Mouse (Mus musculus): ENCODE data around the gene Gtf2h3. TPM values are rescaled to one million over a fixed set of nuclear protein-coding genes. Genes with fewer than 3 reads are reported as not detected.
"Not testable (repeated sequence)": the region's sequence is repeated elsewhere in the genome, so short reads cannot be mapped to it uniquely, and the experiment has no call there.

Gtf2h3 gene
- polyA plus RNA-seq, 1 experiment = not detected

DNA sequence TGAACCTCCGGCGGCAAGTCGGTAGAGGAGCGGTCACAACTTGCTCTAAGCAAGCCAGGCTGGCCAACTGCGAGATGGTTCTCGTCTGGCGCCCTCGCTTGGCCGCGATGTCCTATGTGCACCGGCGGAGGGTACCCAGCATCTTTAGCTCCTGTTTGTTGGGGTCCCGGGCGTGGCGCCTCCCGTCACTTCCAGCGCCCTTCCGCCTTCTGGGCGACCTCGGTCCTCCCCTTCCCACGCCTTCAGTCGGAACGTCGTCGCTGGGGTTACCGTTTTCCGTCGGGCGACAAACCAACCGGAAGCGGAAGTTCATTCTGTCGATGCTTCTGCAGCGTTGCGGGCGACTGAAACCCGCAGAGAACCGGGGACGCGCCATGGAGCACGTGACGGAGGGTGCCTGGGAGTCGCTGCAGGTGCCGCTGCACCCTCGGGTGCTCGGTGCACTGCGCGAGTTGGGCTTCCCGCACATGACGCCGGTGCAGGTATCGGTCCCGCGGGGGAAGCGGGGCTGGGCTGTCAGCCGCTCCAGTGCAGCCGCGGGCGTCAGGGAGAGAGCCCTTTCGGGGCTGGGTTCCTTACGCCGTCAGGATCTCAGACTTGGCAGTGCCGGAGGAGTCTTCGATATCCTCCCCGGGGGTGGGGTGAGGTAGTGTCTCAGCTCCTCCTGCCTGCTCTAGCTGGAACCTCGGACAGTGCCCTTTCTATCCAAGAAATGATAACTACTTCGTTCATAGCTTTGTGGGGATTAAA lies 26.2 kb upstream of the Gtf2h3 start, which contains the start of gene Ddx55:
Gene Ddx55 (plus strand): TSS at position 307 of the 750 bp plus-strand sequence.
- peak within 1 kb of the TSS; percentile 86 for H3K4me3 ChIP-seq (ENCODE audit: insufficient read depth, low read depth, low read length)
- WGBS = under 1% methylated on average over 66 of the region's 66 CpGs
- peak; percentile 72; the same call in 1 of the 2 replicates for TF ChIP-seq POLR2A (IDR thresholded peaks at IDR 0.05; ENCODE audit: insufficient read depth, low read depth, low read length)
- no peak for TF ChIP-seq CTCF (IDR thresholded peaks at IDR 0.05; ENCODE audit: insufficient read depth, low read depth, low read length)
- H3K4me1 ChIP-seq (ENCODE audit: control insufficient read depth, insufficient read depth, low read length) = peaks cover 2% of the 10 kb centered on the region; the same call in 1 of the 2 replicates
- peak within 1 kb of the TSS; percentile 56; the same call in 1 of the 2 replicates for H3K27ac ChIP-seq (ENCODE audit: insufficient read depth, low read depth, low read length)

DNA sequence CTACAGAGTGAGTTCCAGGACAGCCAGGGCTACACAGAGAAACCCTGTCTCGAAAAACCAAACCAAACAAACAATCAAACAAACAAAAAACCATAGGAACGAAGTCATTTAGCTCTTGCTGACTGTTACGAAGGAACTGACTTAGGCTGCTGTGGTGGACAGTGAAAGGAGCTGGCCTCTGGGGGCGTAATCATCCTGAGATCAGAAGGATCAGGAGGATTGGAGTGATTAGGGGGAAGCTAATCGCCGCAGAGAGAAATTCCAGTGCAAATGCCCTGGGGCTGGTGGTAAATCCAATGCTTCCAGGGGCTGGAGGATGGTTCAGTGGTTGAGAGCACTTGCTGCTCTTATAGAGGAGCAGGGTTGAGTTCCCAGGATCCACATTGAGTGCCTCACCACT lies 25.3 kb upstream of the Gtf2h3 start:
- TF ChIP-seq POLR2A (IDR thresholded peaks at IDR 0.05; ENCODE audit: insufficient read depth, low read depth, low read length) = no peak
- no peak for TF ChIP-seq CTCF (IDR thresholded peaks at IDR 0.05; ENCODE audit: insufficient read depth, low read depth, low read length)
- 64% methylated on average over 6 of the region's 6 CpGs for WGBS
- peaks cover 2% of the 10 kb centered on the region; the same call in 1 of the 2 replicates for H3K4me1 ChIP-seq (ENCODE audit: control insufficient read depth, insufficient read depth, low read length)
- no peak overlapping the region for H3K4me3 ChIP-seq (ENCODE audit: insufficient read depth, low read depth, low read length)
- no peak overlapping the region for H3K27ac ChIP-seq (ENCODE audit: insufficient read depth, low read depth, low read length)

DNA sequence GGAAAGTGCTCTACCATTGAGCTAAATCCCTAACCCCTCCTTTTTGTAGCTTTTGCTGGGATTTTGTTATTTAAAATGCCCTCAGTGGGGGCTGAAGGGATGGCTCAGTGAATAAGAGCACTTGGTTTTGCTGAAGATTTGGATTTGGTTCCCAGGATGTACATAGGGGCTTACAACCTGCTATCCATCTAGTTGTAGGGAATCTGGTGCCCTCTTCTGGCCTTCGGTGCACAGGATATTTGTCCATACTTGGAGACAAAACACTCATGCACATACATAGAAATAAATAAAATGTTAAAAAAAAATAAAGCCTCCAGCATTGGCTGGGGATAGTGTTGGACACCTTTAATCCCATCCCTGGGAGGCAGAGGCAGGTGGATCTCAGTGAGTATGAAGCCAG lies 23.8 kb upstream of the Gtf2h3 start:
- peaks cover 2% of the 10 kb centered on the region; the same call in 1 of the 2 replicates for H3K4me1 ChIP-seq (ENCODE audit: control insufficient read depth, insufficient read depth, low read length)

DNA sequence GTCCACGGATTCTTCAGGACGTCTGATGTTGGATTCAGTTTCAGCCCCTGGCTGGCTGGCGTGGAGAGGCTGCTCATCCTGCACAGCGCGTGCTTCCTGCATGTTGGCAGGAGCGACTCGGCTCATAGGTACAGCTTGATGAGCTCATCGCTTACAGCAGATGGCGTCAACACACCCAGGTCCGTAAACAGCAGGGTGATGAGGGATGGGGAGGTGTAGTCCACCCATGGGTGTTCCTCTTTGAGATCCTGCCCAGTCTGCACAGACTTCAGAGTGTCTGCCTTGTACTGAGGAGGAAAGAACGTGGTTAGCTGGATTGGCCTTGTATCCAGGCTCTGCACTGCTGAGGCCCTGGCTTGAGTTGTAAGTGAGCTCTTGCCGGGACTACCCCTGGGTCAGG lies 7.9 kb upstream of the Gtf2h3 start:
- WGBS = 84% methylated on average over 12 of the region's 12 CpGs
- H3K27ac ChIP-seq (ENCODE audit: insufficient read depth, low read depth, low read length) = no peak overlapping the region
- H3K4me3 ChIP-seq (ENCODE audit: insufficient read depth, low read depth, low read length) = no peak overlapping the region
- H3K4me1 ChIP-seq (ENCODE audit: control insufficient read depth, insufficient read depth, low read length) = no peaks in the 10 kb centered on the region
- TF ChIP-seq POLR2A (IDR thresholded peaks at IDR 0.05; ENCODE audit: insufficient read depth, low read depth, low read length) = no peak
- TF ChIP-seq CTCF (IDR thresholded peaks at IDR 0.05; ENCODE audit: insufficient read depth, low read depth, low read length) = no peak

More for the DNA sequence above, 23.8 kb upstream of the Gtf2h3 start:
- Histone ChIP-seq H3K27ac (ENCODE audit: insufficient read depth, low read depth, low read length) (no peak overlapping the region), H3K4me3 (ENCODE audit: insufficient read depth, low read depth, low read length) (no peak overlapping the region)
- 73% methylated on average over 1 of the region's 1 CpGs for WGBS
- TF ChIP-seq CTCF (IDR thresholded peaks at IDR 0.05; ENCODE audit: insufficient read depth, low read depth, low read length) (no peak), POLR2A (IDR thresholded peaks at IDR 0.05; ENCODE audit: insufficient read depth, low read depth, low read length) (no peak)

DNA sequence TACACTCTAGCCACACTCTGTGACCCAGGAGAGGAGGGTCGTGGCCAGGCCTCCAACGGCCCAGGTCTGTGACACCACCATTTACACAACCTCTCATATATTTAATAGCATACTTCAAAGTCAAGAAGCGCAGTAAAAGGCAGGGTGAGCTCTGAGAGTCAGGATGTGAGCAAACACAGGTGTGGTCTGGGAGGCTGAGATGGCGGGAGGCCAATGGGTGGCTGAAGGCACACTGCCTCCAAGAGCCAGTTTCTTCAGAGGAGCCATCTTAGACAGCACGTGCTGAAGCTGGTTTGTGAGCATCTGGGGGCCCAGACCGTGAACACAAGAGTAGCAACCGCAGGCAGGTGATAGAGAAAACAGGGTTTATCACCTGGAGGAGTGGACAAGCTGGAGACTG lies 3.5 kb upstream of the Gtf2h3 start:
- peaks cover 9% of the 10 kb centered on the region for H3K4me1 ChIP-seq (ENCODE audit: control insufficient read depth, insufficient read depth, low read length)
- TF ChIP-seq POLR2A (IDR thresholded peaks at IDR 0.05; ENCODE audit: insufficient read depth, low read depth, low read length) (no peak), CTCF (IDR thresholded peaks at IDR 0.05; ENCODE audit: insufficient read depth, low read depth, low read length) (no peak)
- WGBS = 93% methylated on average over 7 of the region's 7 CpGs

DNA sequence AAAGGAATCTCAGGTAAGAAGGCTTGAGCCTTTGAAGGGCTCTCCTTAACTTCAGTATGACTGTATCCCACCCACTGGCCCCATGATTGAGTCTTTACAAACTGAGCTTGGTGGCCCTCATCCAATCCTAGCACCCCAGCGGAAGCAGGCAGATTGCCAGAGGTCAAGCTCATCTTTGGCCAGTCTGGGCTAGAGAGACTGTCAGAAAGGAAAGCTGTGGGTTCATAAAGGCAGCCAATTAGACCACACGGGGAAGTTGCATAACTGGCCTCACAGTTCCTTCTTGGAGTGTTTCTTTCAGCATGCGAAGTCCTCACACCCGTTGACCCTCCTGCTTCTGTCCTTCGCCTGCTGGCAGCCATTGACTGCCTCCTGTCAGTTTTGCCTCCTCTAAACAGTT lies 3.6 kb downstream of the Gtf2h3 start:
- WGBS = 87% methylated on average over 5 of the region's 5 CpGs
- TF ChIP-seq POLR2A (IDR thresholded peaks at IDR 0.05; ENCODE audit: insufficient read depth, low read depth, low read length) (no peak), CTCF (IDR thresholded peaks at IDR 0.05; ENCODE audit: insufficient read depth, low read depth, low read length) (no peak)
- no peak overlapping the region for H3K27ac ChIP-seq (ENCODE audit: insufficient read depth, low read depth, low read length)

More for the DNA sequence above, 3.5 kb upstream of the Gtf2h3 start:
- Histone ChIP-seq H3K27ac (ENCODE audit: insufficient read depth, low read depth, low read length) (no peak overlapping the region), H3K4me3 (ENCODE audit: insufficient read depth, low read depth, low read length) (no peak overlapping the region)

DNA sequence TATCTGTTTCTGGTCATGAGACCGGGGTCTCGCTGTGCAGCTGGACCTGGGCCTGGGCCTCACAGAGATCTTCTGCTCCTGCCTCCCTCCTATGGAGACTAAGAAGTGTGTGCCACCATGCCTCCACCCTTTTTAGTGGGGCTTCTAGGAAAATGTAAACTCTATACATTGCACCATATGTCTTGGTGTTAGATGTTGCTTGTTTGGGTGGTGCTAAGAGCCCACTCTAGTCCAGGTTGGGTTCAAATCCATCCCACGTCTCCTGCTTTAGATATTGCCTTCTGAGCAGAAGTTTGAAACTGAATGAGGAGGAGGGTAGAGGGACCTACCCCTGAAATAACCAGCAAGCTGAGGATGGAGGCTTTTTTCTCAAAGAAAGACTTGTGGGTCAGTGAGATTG lies 13.8 kb downstream of the Gtf2h3 start:
- TF ChIP-seq POLR2A (IDR thresholded peaks at IDR 0.05; ENCODE audit: insufficient read depth, low read depth, low read length) (no peak), CTCF (IDR thresholded peaks at IDR 0.05; ENCODE audit: insufficient read depth, low read depth, low read length) (no peak)
- 98% methylated on average over 3 of the region's 3 CpGs for WGBS

More for the DNA sequence above, 3.6 kb downstream of the Gtf2h3 start:
- peaks cover 5% of the 10 kb centered on the region for H3K4me1 ChIP-seq (ENCODE audit: control insufficient read depth, insufficient read depth, low read length)
- no peak overlapping the region for H3K4me3 ChIP-seq (ENCODE audit: insufficient read depth, low read depth, low read length)

DNA sequence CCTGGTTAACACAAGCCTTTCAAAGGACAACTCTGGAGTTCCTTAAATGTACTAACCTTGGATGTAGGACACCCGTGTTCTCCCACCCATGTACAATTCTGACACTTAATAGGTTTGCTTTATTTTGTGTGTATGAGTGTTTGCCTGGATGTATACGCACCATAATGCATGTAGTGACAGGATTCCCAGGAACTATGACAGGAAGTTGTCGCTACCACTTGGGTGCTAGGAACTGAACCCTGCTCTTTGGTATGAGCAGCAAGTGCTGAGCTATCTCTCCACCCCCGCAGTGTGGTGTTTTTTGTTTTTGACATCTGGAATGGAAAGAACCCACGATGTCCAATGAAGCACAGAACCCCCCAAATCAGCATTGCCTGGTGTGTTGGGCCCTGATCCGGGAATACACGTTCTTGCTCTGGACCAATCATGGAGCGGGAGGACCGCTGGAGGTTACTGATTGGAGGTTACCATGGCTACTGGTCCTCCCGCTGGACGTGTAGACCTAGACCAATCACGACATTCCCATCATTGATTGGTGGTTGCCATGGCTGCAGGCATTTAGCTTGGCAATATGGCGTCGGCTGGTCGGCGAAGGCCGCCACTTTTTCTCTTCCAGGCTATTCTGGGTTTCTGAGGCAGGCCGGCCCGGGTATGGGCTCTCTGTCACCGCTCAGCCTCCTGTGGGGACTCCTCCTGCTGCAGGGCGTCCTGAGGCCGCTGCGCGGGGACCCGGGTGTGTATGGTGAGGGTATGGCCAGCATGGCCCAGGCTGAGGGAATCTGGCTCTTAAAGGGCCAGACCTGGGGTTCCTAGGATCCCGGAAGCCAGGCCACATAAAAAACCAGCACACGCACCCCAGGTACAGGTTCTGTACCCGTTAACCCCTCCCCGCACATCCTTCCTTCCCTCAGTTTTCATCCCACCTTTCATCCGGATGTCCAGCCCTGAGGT lies 19.6 kb downstream of the Gtf2h3 start:
- H3K4me1 ChIP-seq (ENCODE audit: control insufficient read depth, insufficient read depth, low read length) = peaks cover 7% of the 10 kb centered on the region; the same call in 1 of the 2 replicates
- H3K4me3 ChIP-seq (ENCODE audit: insufficient read depth, low read depth, low read length) = peak overlapping the region; percentile 83
- H3K27ac ChIP-seq (ENCODE audit: insufficient read depth, low read depth, low read length) = peak overlapping the region; percentile 79
- WGBS = 3% methylated on average over 30 of the region's 30 CpGs
- TF ChIP-seq CTCF (IDR thresholded peaks at IDR 0.05; ENCODE audit: insufficient read depth, low read depth, low read length) (no peak), POLR2A (IDR thresholded peaks at IDR 0.05; ENCODE audit: insufficient read depth, low read depth, low read length) (peak; percentile 54; the same call in 1 of the 2 replicates)

More for the DNA sequence above, 13.8 kb downstream of the Gtf2h3 start:
- H3K4me3 ChIP-seq (ENCODE audit: insufficient read depth, low read depth, low read length) = no peak overlapping the region
- no peak overlapping the region for H3K27ac ChIP-seq (ENCODE audit: insufficient read depth, low read depth, low read length)
- H3K4me1 ChIP-seq (ENCODE audit: control insufficient read depth, insufficient read depth, low read length) = no peaks in the 10 kb centered on the region

DNA sequence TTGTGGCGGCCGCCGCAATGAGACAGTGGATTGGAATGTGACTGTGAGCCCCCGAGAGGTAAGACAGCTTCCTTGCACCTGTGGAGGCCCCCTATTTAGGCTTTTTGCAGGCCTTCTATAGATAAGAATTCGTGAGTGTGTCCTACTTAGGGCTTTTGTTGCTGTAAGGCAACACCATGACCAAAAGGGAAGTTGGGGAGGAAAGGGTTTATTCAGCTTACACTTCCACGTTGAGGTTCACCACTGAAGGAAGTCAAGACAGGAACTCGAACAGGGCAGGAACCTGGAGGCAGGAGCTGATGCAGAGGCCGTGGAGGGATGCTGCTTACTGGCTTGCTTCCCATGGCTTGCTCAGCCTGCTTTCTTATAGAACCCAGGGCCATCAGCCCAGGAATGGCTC lies 20.8 kb downstream of the Gtf2h3 start:
- WGBS = 59% methylated on average over 8 of the region's 8 CpGs
- not testable (repeated sequence) for H3K27ac ChIP-seq (ENCODE audit: insufficient read depth, low read depth, low read length); H3K4me3 ChIP-seq (ENCODE audit: insufficient read depth, low read depth, low read length); H3K4me1 ChIP-seq (ENCODE audit: control insufficient read depth, insufficient read depth, low read length)

Data from olfactory bulb, adult 2 months (tissue).